Mouse (Mus musculus) MEL (cell line): ENCODE measurements around the gene Gm20390. TPM values are rescaled to one million over a fixed set of nuclear protein-coding genes. Genes with fewer than 3 reads are reported as not detected.

ENCODE experiments used
- DNase-seq: peaks from one replicate; pipeline ENCODE4 v3.0.0; 2011; ENCODE audit warnings: low read depth, low spot score
- H3K27ac ChIP-seq: 2 replicates; pipeline ENCODE4 v1.5.1; 2012; ENCODE audit warnings: low read depth, mild to moderate bottlenecking, control low read depth, low read length, moderate library complexity; ENCODE audit not compliant: control insufficient read depth
- H3K27me3 ChIP-seq, 2 experiments: fragments of 150-350 bp in 1 of 2; sonication (generic) in 1 of 2; 2 replicates each; pipeline ENCODE4 v1.6.1; 2012; ENCODE audit warnings: low read length in 2 of 2, mild to moderate bottlenecking in 2 of 2, improper control_type of control experiment in 1 of 2, moderate library complexity in 1 of 2; ENCODE audit not compliant: insufficient read depth in 2 of 2, control insufficient read depth in 1 of 2
- H3K36me3 ChIP-seq, 2 experiments: 2 replicates each; pipeline ENCODE4 v1.6.1; 2012 to 2014; ENCODE audit warnings: low read length in 2 of 2, improper control_type of control experiment in 1 of 2, inconsistent platforms in 1 of 2, mild to moderate bottlenecking in 1 of 2; ENCODE audit not compliant: insufficient read depth in 2 of 2, control insufficient read depth in 1 of 2
- H3K4me1 ChIP-seq, 2 experiments: fragments of 150-350 bp in 1 of 2; sonication (generic) in 1 of 2; 2 replicates each; pipeline ENCODE4 v1.6.1; 2012; ENCODE audit warnings: low read length in 2 of 2, improper control_type of control experiment in 1 of 2, mild to moderate bottlenecking in 1 of 2; ENCODE audit not compliant: insufficient read depth in 2 of 2, control insufficient read depth in 1 of 2
- H3K4me3 ChIP-seq, 2 experiments: fragments of 150-350 bp in 1 of 2; sonication (generic) in 1 of 2; 2 replicates each; pipeline ENCODE4 v1.5.1; 2012; ENCODE audit warnings: low read depth in 2 of 2, low read length in 2 of 2, mild to moderate bottlenecking in 2 of 2, moderate library complexity in 2 of 2, control low read depth in 1 of 2, improper control_type of control experiment in 1 of 2; ENCODE audit not compliant: control insufficient read depth in 1 of 2, insufficient read depth in 1 of 2
- H3K79me2 ChIP-seq: 2 replicates; pipeline ENCODE4 v1.6.1; 2012; ENCODE audit warnings: mild to moderate bottlenecking, low read length, moderate library complexity; ENCODE audit not compliant: control insufficient read depth, poor library complexity, insufficient read depth
- H3K9ac ChIP-seq: 2 replicates; pipeline ENCODE4 v1.6.1; 2012; ENCODE audit warnings: low read depth, mild to moderate bottlenecking, control low read depth, low read length, moderate library complexity; ENCODE audit not compliant: control insufficient read depth, poor library complexity, severe bottlenecking
- H3K9me3 ChIP-seq: fragments of 150-350 bp; sonication (generic); replicated peaks from 2 replicates; pipeline ENCODE4 v1.6.1; 2012; ENCODE audit warnings: mild to moderate bottlenecking, low read length, improper control_type of control experiment, moderate library complexity; ENCODE audit not compliant: insufficient read depth
- BHLHE40 ChIP-seq: IDR thresholded peaks from 2 replicates; pipeline ENCODE4 v1.6.1; 2012; ENCODE audit warnings: low read depth, mild to moderate bottlenecking, inconsistent platforms, low read length, improper control_type of control experiment, borderline replicate concordance
- CHD1 ChIP-seq: IDR thresholded peaks from 2 replicates; pipeline ENCODE4 v1.6.1; 2012; ENCODE audit warnings: low read depth, mild to moderate bottlenecking, inconsistent platforms, low read length, improper control_type of control experiment
- E2F4 ChIP-seq: IDR thresholded peaks from 2 replicates; pipeline ENCODE4 v1.6.1; 2011; ENCODE audit warnings: low read depth, low read length, improper control_type of control experiment, borderline replicate concordance
- ELF1 ChIP-seq: IDR thresholded peaks from 2 replicates; pipeline ENCODE4 v1.6.1; 2014; ENCODE audit warnings: low read depth, mild to moderate bottlenecking, inconsistent platforms, low read length, improper control_type of control experiment, moderate library complexity
- ETS1 ChIP-seq: IDR thresholded peaks from 2 replicates; pipeline ENCODE4 v1.6.1; 2012; ENCODE audit warnings: low read depth, mild to moderate bottlenecking, inconsistent platforms, low read length, improper control_type of control experiment, moderate library complexity
- GABPA ChIP-seq: IDR thresholded peaks from 2 replicates; pipeline ENCODE4 v1.6.1; 2012; ENCODE audit warnings: low read depth, mild to moderate bottlenecking, inconsistent platforms, low read length, improper control_type of control experiment, moderate library complexity
- KAT2A ChIP-seq: conservative IDR thresholded peaks from 2 replicates; pipeline ENCODE4 v1.6.1; 2012; ENCODE audit warnings: low read depth, low read length, improper control_type of control experiment, inconsistent platforms
- MAFK ChIP-seq: IDR thresholded peaks from 2 replicates; pipeline ENCODE4 v1.6.1; 2011; ENCODE audit warnings: low read depth, mild to moderate bottlenecking, low read length, improper control_type of control experiment, borderline replicate concordance
- MAZ ChIP-seq: IDR thresholded peaks from 2 replicates; pipeline ENCODE4 v1.6.1; 2012; ENCODE audit warnings: low read depth, mild to moderate bottlenecking, inconsistent platforms, low read length, improper control_type of control experiment
- MEF2A ChIP-seq: IDR thresholded peaks from 2 replicates; pipeline ENCODE4 v1.6.1; 2014; ENCODE audit warnings: low read depth, mild to moderate bottlenecking, inconsistent platforms, low read length, improper control_type of control experiment; ENCODE audit not compliant: poor library complexity, insufficient replicate concordance, severe bottlenecking; ENCODE audit errors: extremely low read depth
- NELFE ChIP-seq: IDR thresholded peaks from 2 replicates; pipeline ENCODE4 v1.6.1; 2011; ENCODE audit warnings: low read depth, low read length, improper control_type of control experiment
- POLR2A ChIP-seq, 2 experiments: IDR thresholded peaks; 2 replicates each; pipeline ENCODE4 v1.6.1; 2011 to 2012; ENCODE audit warnings: low read length in 2 of 2, mild to moderate bottlenecking in 2 of 2, control low read depth in 1 of 2, improper control_type of control experiment in 1 of 2, low read depth in 1 of 2, moderate library complexity in 1 of 2; ENCODE audit not compliant: control insufficient read depth in 1 of 2, insufficient read depth in 1 of 2, poor library complexity in 1 of 2
- POLR2AphosphoS2 ChIP-seq: IDR thresholded peaks from 2 replicates; pipeline ENCODE4 v1.6.1; 2011; ENCODE audit warnings: low read length, improper control_type of control experiment
- POLR2AphosphoS5 ChIP-seq: IDR thresholded peaks from 2 replicates; pipeline ENCODE4 v1.6.1; 2012; ENCODE audit warnings: low read depth, borderline replicate concordance, mild to moderate bottlenecking, inconsistent platforms, low read length, moderate library complexity, mixed read lengths
- RCOR1 ChIP-seq: IDR thresholded peaks from 2 replicates; pipeline ENCODE4 v1.6.1; 2012; ENCODE audit warnings: low read depth, mild to moderate bottlenecking, inconsistent platforms, low read length, improper control_type of control experiment
- TBP ChIP-seq: IDR thresholded peaks from 2 replicates; pipeline ENCODE4 v1.8.0; 2011; ENCODE audit warnings: low read depth, low read length, improper control_type of control experiment
- USF1 ChIP-seq: IDR thresholded peaks from 2 replicates; pipeline ENCODE4 v1.6.1; 2014; ENCODE audit warnings: low read depth, mild to moderate bottlenecking, inconsistent platforms, low read length, improper control_type of control experiment, moderate library complexity
- USF2 ChIP-seq, 2 experiments: IDR thresholded peaks; 2 replicates each; pipeline ENCODE4 v1.6.1; 2011 to 2012; ENCODE audit warnings: improper control_type of control experiment in 2 of 2, low read length in 2 of 2, borderline replicate concordance in 1 of 2, inconsistent platforms in 1 of 2, low read depth in 1 of 2, mild to moderate bottlenecking in 1 of 2; ENCODE audit not compliant: insufficient read depth in 1 of 2
- ZKSCAN1 ChIP-seq: IDR thresholded peaks from 2 replicates; pipeline ENCODE4 v1.6.1; 2012; ENCODE audit warnings: low read depth, mild to moderate bottlenecking, inconsistent platforms, low read length, improper control_type of control experiment, moderate library complexity
- polyA plus RNA-seq, 2 experiments: library from polyadenylated mRNA; stranded (reverse) in 1 of 2; unstranded in 1 of 2; fragments of >175 nt in 1 of 2; fragments of >200 nt in 1 of 2; gene quantifications; 2 replicates each; pipeline versions ENCODE4 v1.2.1 to v1.2.4; 2012; ENCODE audit warnings: low replicate concordance in 2 of 2, low read depth in 1 of 2; ENCODE audit not compliant: insufficient read length in 2 of 2, insufficient read depth in 1 of 2, missing spikeins in 1 of 2
- total RNA-seq: library from RNA; depleted of rRNA; stranded (reverse); fragments of 300-350 nt; gene quantifications from 2 replicates; pipeline ENCODE4 v1.2.3, GENCODE M21; 2012

The Gm20390 gene
- total and polyA plus RNA-seq, 3 experiments, result 673 to 760 TPM; not detected in 1

DNA sequence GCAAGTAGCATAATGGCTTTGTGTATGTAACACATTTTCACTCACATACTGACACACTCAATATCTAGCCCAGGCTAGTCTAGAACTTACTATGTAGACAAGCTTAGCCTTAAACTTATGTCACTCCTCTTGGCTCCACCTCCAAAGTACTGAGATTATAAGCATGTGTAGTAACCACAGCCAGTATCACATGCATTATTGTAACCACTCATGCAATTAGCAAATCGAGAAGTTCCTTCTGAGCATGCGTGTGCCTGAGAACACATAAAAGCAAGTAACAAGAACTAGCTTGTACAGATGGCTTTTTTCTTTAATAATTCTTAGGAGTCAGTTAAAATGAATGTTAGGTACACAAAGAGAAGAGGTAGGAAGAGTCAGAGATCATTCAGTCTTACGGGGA is 16.5 kb upstream of the Gm20390 start (continued):
- TF ChIP-seq RCOR1, result 0 out of 2 replicates have a peak, but pooled peaks have one; percentile 33
- no peak for TF ChIP-seq POLR2AphosphoS2

DNA sequence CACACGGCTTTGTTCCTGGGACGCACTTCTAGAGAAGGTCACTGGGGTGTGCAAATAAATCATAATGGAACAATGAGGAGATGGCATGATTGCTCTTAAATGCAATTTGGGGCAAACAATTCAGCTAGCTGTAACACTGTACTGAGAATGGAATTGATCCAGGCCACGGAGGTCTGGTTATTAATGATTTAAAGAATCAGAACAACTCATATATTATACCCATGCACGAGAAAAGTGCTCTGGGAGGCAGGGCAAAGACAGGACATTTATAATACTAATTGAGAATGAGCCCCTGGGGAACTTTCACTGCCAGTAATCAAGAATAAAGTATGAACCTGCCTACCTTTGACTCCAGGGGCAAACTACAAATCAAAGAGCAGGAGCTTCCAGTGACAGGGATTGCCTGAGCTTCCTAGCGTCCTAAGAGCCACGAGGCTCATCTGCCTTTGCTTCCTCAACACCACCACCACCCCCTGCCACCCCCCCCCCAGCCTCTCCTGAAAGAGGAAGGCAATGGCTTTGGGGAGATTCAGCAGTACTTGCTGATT is 11.5 kb upstream of the Gm20390 start:
- no peak for DNase-seq
- Histone ChIP-seq H3K4me1 (no peaks in the 10 kb centered on the region), H3K36me3 (no peaks in the 10 kb centered on the region), H3K4me3 (no peak overlapping the region), H3K27me3 (no peaks in the 10 kb centered on the region; a peak in 1 of 4 replicates), H3K9ac (no peak overlapping the region), H3K79me2 (no peaks in the 10 kb centered on the region), H3K27ac (no peak overlapping the region), H3K9me3 (no peaks in the 10 kb centered on the region)
- TF ChIP-seq MAFK, result no peak
- no peak for TF ChIP-seq POLR2A (IDR thresholded peaks at IDR 0.05; ENCODE audit: control insufficient read depth in 1 of 2, insufficient read depth in 1 of 2, low read depth in 1 of 2, low read length in 2 of 2, poor library complexity in 1 of 2)
- TF ChIP-seq TBP, result no peak
- no peak for TF ChIP-seq KAT2A
- TF ChIP-seq ELF1, result no peak
- no peak for TF ChIP-seq ZKSCAN1
- no peak for TF ChIP-seq USF2 (IDR thresholded peaks at IDR 0.05; ENCODE audit: borderline replicate concordance in 1 of 2, insufficient read depth in 1 of 2, low read depth in 1 of 2, low read length in 2 of 2)
- TF ChIP-seq NELFE, result no peak
- TF ChIP-seq POLR2AphosphoS5, result no peak
- no peak for TF ChIP-seq GABPA
- no peak for TF ChIP-seq BHLHE40
- TF ChIP-seq USF1, result no peak
- no peak for TF ChIP-seq CHD1
- no peak for TF ChIP-seq E2F4
- TF ChIP-seq MAZ, result no peak
- no peak for TF ChIP-seq ETS1

DNA sequence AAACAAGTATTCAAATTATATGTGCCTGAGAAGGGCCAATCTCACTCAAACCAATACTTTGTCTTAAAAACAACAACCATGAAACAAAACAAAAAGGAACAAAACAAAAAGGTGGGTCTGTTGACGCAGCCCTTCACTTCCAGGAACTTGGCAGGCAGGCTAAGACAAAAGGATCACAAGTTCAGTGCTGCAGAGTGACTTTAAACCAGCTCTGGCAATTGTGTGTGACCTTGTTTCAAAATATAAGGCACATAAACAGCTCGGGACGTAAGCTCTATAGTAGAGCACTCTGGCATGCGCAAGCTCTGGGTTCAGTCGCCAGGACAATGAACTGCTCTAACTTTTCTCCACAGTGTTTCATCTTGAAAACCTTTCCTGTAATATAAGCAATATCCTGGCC is 4.9 kb upstream of the Gm20390 start:
- H3K4me1 ChIP-seq, result no peaks in the 10 kb centered on the region; a peak in 1 of 4 replicates
- peaks cover 2 to 3% of the 10 kb centered on the region in 2 experiments; a peak in 3 of 4 replicates for H3K27me3 ChIP-seq
- no peak overlapping the region for H3K4me3 ChIP-seq
- H3K9me3 ChIP-seq, result no peaks in the 10 kb centered on the region
- H3K9ac ChIP-seq, result no peak overlapping the region
- TF ChIP-seq MEF2A, result no peak
- H3K27ac ChIP-seq, result no peak overlapping the region
- H3K79me2 ChIP-seq, result peaks cover 1% of the 10 kb centered on the region
- no peak for DNase-seq
- no peaks in the 10 kb centered on the region for H3K36me3 ChIP-seq
